Mouse (Mus musculus): Measurements from ENCODE around the gene Acbd4. TPM values are rescaled to one million over a fixed set of nuclear protein-coding genes. Genes with fewer than 3 reads are reported as not detected.

Gene Acbd4
- 13.2 and 19.0 TPM in 2 replicates for total RNA-seq (2014; rRNA removed)
- 18.5 and 20.8 TPM in 2 replicates for polyA plus RNA-seq (2015; fragmentation: Nextera tagmentation; extraction: Ambion mirVana)

- ATAC-seq = peak; percentile 25; the same call in 1 of the 2 replicates
- Histone ChIP-seq H3K4me3 (ENCODE audit: low read length) (peak within 1 kb of the TSS; percentile 47), H3K27me3 (ENCODE audit: insufficient read depth, low read length) (0 out of 2 replicates have a peak, but pooled peaks cover 3% of the 10 kb centered on the region), H3K4me1 (ENCODE audit: insufficient read depth, low read length) (no peaks in the 10 kb centered on the region), H3K27ac (peak within 1 kb of the TSS; percentile 20; the same call in 1 of the 2 replicates), H3K9ac (replicated peaks; ENCODE audit: low read length) (peak within 1 kb of the TSS; percentile 56), H3K36me3 (ENCODE audit: insufficient read depth, low read length) (no peaks in the 10 kb centered on the region), H3K9me3 (ENCODE audit: low read length) (no peaks in the 10 kb centered on the region), H3K4me2 (ENCODE audit: low read depth, low read length) (peak within 1 kb of the TSS; percentile 87)
- DNase-seq (ENCODE audit: low spot score) = peak; percentile 62
- TF ChIP-seq CTCF (IDR thresholded peaks at IDR 0.05; ENCODE audit: low read depth) = peak; percentile 4; the same call in 1 of the 2 replicates
- under 1% methylated on average over 34 of the region's 34 CpGs for WGBS
These were observed at the start of gene Acbd4, which contains the start of gene Plcd3 for GRCm38 (mm10) chr11:103101481-103101865. Gene Acbd4 (plus strand): TSS chr11:103101682. Gene Plcd3 (minus strand): TSS chr11:103101658.

GRCm38 (mm10) chr11:103052078-103052477, 49.4 kb upstream of the Acbd4 start:
- Histone ChIP-seq H3K4me1 (ENCODE audit: insufficient read depth, low read length) (no peaks in the 10 kb centered on the region), H3K9me3 (ENCODE audit: low read length) (no peaks in the 10 kb centered on the region), H3K36me3 (ENCODE audit: insufficient read depth, low read length) (peaks cover 45% of the 10 kb centered on the region), H3K4me3 (ENCODE audit: low read length) (no peak overlapping the region), H3K27ac (peak overlapping the region; percentile 26; the same call in 1 of the 2 replicates), H3K9ac (replicated peaks; ENCODE audit: low read length) (no peak overlapping the region), H3K27me3 (ENCODE audit: insufficient read depth, low read length) (no peaks in the 10 kb centered on the region), H3K4me2 (ENCODE audit: low read depth, low read length) (no peak overlapping the region)
- DNase-seq (ENCODE audit: low spot score) (no peak), ATAC-seq (no peak)
- no peak for TF ChIP-seq CTCF (IDR thresholded peaks at IDR 0.05; ENCODE audit: low read depth)
- WGBS = 94% methylated on average over 6 of the region's 6 CpGs

- no peak for TF ChIP-seq CTCF (IDR thresholded peaks at IDR 0.05; ENCODE audit: low read depth)
- no peak overlapping the region for H3K4me3 ChIP-seq (ENCODE audit: low read length)
- no peak for DNase-seq (ENCODE audit: low spot score)
- H3K4me2 ChIP-seq (ENCODE audit: low read depth, low read length) = no peak overlapping the region
- no peak for ATAC-seq
- H3K4me1 ChIP-seq (ENCODE audit: insufficient read depth, low read length) = no peaks in the 10 kb centered on the region
- H3K9me3 ChIP-seq (ENCODE audit: low read length) = no peaks in the 10 kb centered on the region
- WGBS = 91% methylated on average over 18 of the region's 18 CpGs
- no peaks in the 10 kb centered on the region for H3K27me3 ChIP-seq (ENCODE audit: insufficient read depth, low read length)
- H3K27ac ChIP-seq = no peak overlapping the region
- H3K36me3 ChIP-seq (ENCODE audit: insufficient read depth, low read length) = peaks cover 54% of the 10 kb centered on the region
- no peak overlapping the region for H3K9ac ChIP-seq (replicated peaks; ENCODE audit: low read length)
These were observed 48.0 kb upstream of the Acbd4 start for GRCm38 (mm10) chr11:103053191-103054076.

GRCm38 (mm10) chr11:103054798-103055197, 46.7 kb upstream of the Acbd4 start:
- no peaks in the 10 kb centered on the region for H3K27me3 ChIP-seq (ENCODE audit: insufficient read depth, low read length)
- no peak overlapping the region for H3K4me2 ChIP-seq (ENCODE audit: low read depth, low read length)
- no peak overlapping the region for H3K4me3 ChIP-seq (ENCODE audit: low read length)
- WGBS = 45% methylated on average over 6 of the region's 6 CpGs
- H3K9me3 ChIP-seq (ENCODE audit: low read length) = no peaks in the 10 kb centered on the region
- H3K27ac ChIP-seq = no peak overlapping the region
- no peaks in the 10 kb centered on the region for H3K4me1 ChIP-seq (ENCODE audit: insufficient read depth, low read length)
- TF ChIP-seq CTCF (IDR thresholded peaks at IDR 0.05; ENCODE audit: low read depth) = peak; percentile 89
- H3K9ac ChIP-seq (replicated peaks; ENCODE audit: low read length) = no peak overlapping the region
- ATAC-seq (no peak), DNase-seq (ENCODE audit: low spot score) (peak; percentile 91)
- H3K36me3 ChIP-seq (ENCODE audit: insufficient read depth, low read length) = peaks cover 63% of the 10 kb centered on the region

GRCm38 (mm10) chr11:103056636-103057035, 44.8 kb upstream of the Acbd4 start:
- no peak for TF ChIP-seq CTCF (IDR thresholded peaks at IDR 0.05; ENCODE audit: low read depth)
- Histone ChIP-seq H3K4me3 (ENCODE audit: low read length) (no peak overlapping the region), H3K9me3 (ENCODE audit: low read length) (no peaks in the 10 kb centered on the region), H3K27me3 (ENCODE audit: insufficient read depth, low read length) (no peaks in the 10 kb centered on the region), H3K36me3 (ENCODE audit: insufficient read depth, low read length) (peaks cover 57% of the 10 kb centered on the region), H3K4me1 (ENCODE audit: insufficient read depth, low read length) (no peaks in the 10 kb centered on the region), H3K9ac (replicated peaks; ENCODE audit: low read length) (no peak overlapping the region), H3K27ac (no peak overlapping the region), H3K4me2 (ENCODE audit: low read depth, low read length) (no peak overlapping the region)
- whole genome bisulfite sequencing = 99% methylated on average over 7 of the region's 7 CpGs
- no peak for DNase-seq (ENCODE audit: low spot score)
- no peak for ATAC-seq

GRCm38 (mm10) chr11:103058499-103059085, 42.9 kb upstream of the Acbd4 start:
- Histone ChIP-seq H3K9ac (replicated peaks; ENCODE audit: low read length) (no peak overlapping the region), H3K27me3 (ENCODE audit: insufficient read depth, low read length) (no peaks in the 10 kb centered on the region), H3K4me3 (ENCODE audit: low read length) (no peak overlapping the region), H3K4me1 (ENCODE audit: insufficient read depth, low read length) (no peaks in the 10 kb centered on the region), H3K36me3 (ENCODE audit: insufficient read depth, low read length) (peaks cover 60% of the 10 kb centered on the region), H3K9me3 (ENCODE audit: low read length) (no peaks in the 10 kb centered on the region), H3K27ac (no peak overlapping the region), H3K4me2 (ENCODE audit: low read depth, low read length) (no peak overlapping the region)
- WGBS = 75% methylated on average over 3 of the region's 3 CpGs
- TF ChIP-seq CTCF (IDR thresholded peaks at IDR 0.05; ENCODE audit: low read depth) = no peak
- no peak for DNase-seq (ENCODE audit: low spot score)
- ATAC-seq = no peak

Measured in hindbrain, postnatal 0 days (tissue).